Mouse (Mus musculus) midbrain, embryonic 11.5 days (tissue): ENCODE results near the gene Polr3h. TPM values are rescaled to one million over a fixed set of nuclear protein-coding genes. Genes with fewer than 3 reads are reported as not detected.

Experiments used
- ATAC-seq: fragments of 200-750 bp; cut with Nextera tagmentation; 2 replicates; pipeline ENCODE4 v1.8.0; 2017; ENCODE audit warnings: moderate TSS enrichment, moderate library complexity; ENCODE audit not compliant: low FRiP score
- DNase-seq: peaks from one replicate; pipeline ENCODE4 v3.0.0; 2015; ENCODE audit warnings: low spot score; ENCODE audit errors: missing footprints
- H3K27ac ChIP-seq: fragments of 300-500 bp; sonication (generic); 2 replicates; pipeline ENCODE4 v1.5.1; 2014; ENCODE audit warnings: low read depth, low read length
- H3K27me3 ChIP-seq: fragments of 300-500 bp; sonication (generic); 2 replicates; pipeline ENCODE4 v1.6.1; 2014; ENCODE audit warnings: mild to moderate bottlenecking, low read length, moderate library complexity, mixed read lengths; ENCODE audit not compliant: control insufficient read depth, insufficient read depth
- H3K36me3 ChIP-seq: fragments of 300-500 bp; sonication (generic); 2 replicates; pipeline ENCODE4 v1.6.1; 2014; ENCODE audit warnings: mild to moderate bottlenecking, low read length, moderate library complexity, mixed read lengths; ENCODE audit not compliant: control insufficient read depth, insufficient read depth
- H3K4me1 ChIP-seq: fragments of 300-500 bp; sonication (generic); 2 replicates; pipeline ENCODE4 v1.6.1; 2014; ENCODE audit warnings: low read length; ENCODE audit not compliant: control insufficient read depth, insufficient read depth
- H3K4me2 ChIP-seq: fragments of 300-500 bp; sonication (generic); 2 replicates; pipeline ENCODE4 v1.6.1; 2014; ENCODE audit warnings: mild to moderate bottlenecking, moderate library complexity
- H3K4me3 ChIP-seq: fragments of 300-500 bp; sonication (generic); 2 replicates; pipeline ENCODE4 v1.5.1; 2014; ENCODE audit warnings: low read depth, low read length
- H3K9ac ChIP-seq: fragments of 300-500 bp; sonication (generic); 2 replicates; pipeline ENCODE4 v1.6.1; 2014; ENCODE audit warnings: low read length
- H3K9me3 ChIP-seq: fragments of 300-500 bp; sonication (generic); 2 replicates; pipeline ENCODE4 v1.6.1; 2016; ENCODE audit warnings: low read length; ENCODE audit not compliant: control insufficient read depth
- WGBS: fragments of 180-500 bp; shearing (Covaris S2); extraction: QIAGEN DNeasy Blood & Tissue Kit; methylation state at CpG from one replicate; pipeline ENCODE4 v1.1.7; 2014; 5-methylcytosine and 5-hydroxymethylcytosine counted together
- polyA plus RNA-seq: library from polyadenylated mRNA; unstranded; fragments of >200 nt; fragmentation: Nextera tagmentation; extraction: Ambion mirVana; gene quantifications from 2 replicates; pipeline ENCODE4 v1.2.1, GENCODE M21; 2014

The Polr3h gene
- polyA plus RNA-seq, 1 experiment from 2014 or later, result 75.6 TPM

- Histone ChIP-seq H3K9ac (peak overlapping the region; percentile 84), H3K27me3 (no peaks in the 10 kb centered on the region), H3K36me3 (no peaks in the 10 kb centered on the region), H3K4me3 (peak overlapping the region; percentile 63), H3K27ac (peak overlapping the region; percentile 64; the same call in 1 of the 2 replicates), H3K4me1 (peaks cover 18% of the 10 kb centered on the region), H3K4me2 (peak overlapping the region; percentile 62), H3K9me3 (no peaks in the 10 kb centered on the region)
- WGBS, result 1% methylated on average over 14 of the region's 14 CpGs
- no peak for ATAC-seq
- peak; percentile 85 for DNase-seq
Measured at GRCm38 (mm10) chr15:81856938-81857723, 68.9 kb downstream of the Polr3h start.

GRCm38 (mm10) chr15:81856030-81856790 lies 69.8 kb downstream of the Polr3h start:
- peak overlapping the region; percentile 84 for H3K9ac ChIP-seq
- DNase-seq, result peak; percentile 97
- H3K4me3 ChIP-seq, result peak overlapping the region; percentile 63
- ATAC-seq, result peak; percentile 92
- H3K36me3 ChIP-seq, result peaks cover 4% of the 10 kb centered on the region; the same call in 1 of the 2 replicates
- under 1% methylated on average over 28 of the region's 28 CpGs for WGBS
- H3K4me1 ChIP-seq, result peaks cover 18% of the 10 kb centered on the region
- H3K27ac ChIP-seq, result peak overlapping the region; percentile 42; the same call in 1 of the 2 replicates
- peak overlapping the region; percentile 62 for H3K4me2 ChIP-seq
- no peaks in the 10 kb centered on the region for H3K9me3 ChIP-seq
- no peaks in the 10 kb centered on the region for H3K27me3 ChIP-seq

GRCm38 (mm10) chr15:81853081-81853480 lies 73.0 kb downstream of the Polr3h start:
- DNase-seq (peak; percentile 17), ATAC-seq (no peak)
- Histone ChIP-seq H3K27me3 (no peaks in the 10 kb centered on the region), H3K4me2 (no peak overlapping the region), H3K4me1 (peaks cover 10% of the 10 kb centered on the region), H3K36me3 (peaks cover 22% of the 10 kb centered on the region; the same call in 1 of the 2 replicates), H3K9ac (no peak overlapping the region), H3K4me3 (no peak overlapping the region), H3K27ac (no peak overlapping the region), H3K9me3 (no peaks in the 10 kb centered on the region)
- WGBS, result 89% methylated on average over 7 of the region's 7 CpGs

- no peak overlapping the region for H3K4me3 ChIP-seq
- no peaks in the 10 kb centered on the region for H3K27me3 ChIP-seq
- ATAC-seq (no peak), DNase-seq (peak; percentile 68)
- no peak overlapping the region for H3K4me2 ChIP-seq
- peaks cover 22% of the 10 kb centered on the region; the same call in 1 of the 2 replicates for H3K36me3 ChIP-seq
- no peak overlapping the region for H3K27ac ChIP-seq
- WGBS, result 89% methylated on average over 9 of the region's 9 CpGs
- peaks cover 10% of the 10 kb centered on the region for H3K4me1 ChIP-seq
- H3K9me3 ChIP-seq, result no peaks in the 10 kb centered on the region
- no peak overlapping the region for H3K9ac ChIP-seq
Measured at GRCm38 (mm10) chr15:81852411-81853000, 73.5 kb downstream of the Polr3h start.

GRCm38 (mm10) chr15:81851375-81851774 lies 74.7 kb downstream of the Polr3h start:
- H3K4me3 ChIP-seq, result no peak overlapping the region
- peaks cover 22% of the 10 kb centered on the region; the same call in 1 of the 2 replicates for H3K36me3 ChIP-seq
- H3K27me3 ChIP-seq, result no peaks in the 10 kb centered on the region
- H3K9me3 ChIP-seq, result no peaks in the 10 kb centered on the region
- WGBS, result 98% methylated on average over 15 of the region's 15 CpGs
- H3K27ac ChIP-seq, result no peak overlapping the region
- peaks cover 7% of the 10 kb centered on the region for H3K4me1 ChIP-seq
- H3K4me2 ChIP-seq, result no peak overlapping the region
- no peak overlapping the region for H3K9ac ChIP-seq
- DNase-seq (peak; percentile 0), ATAC-seq (no peak)

DNA sequence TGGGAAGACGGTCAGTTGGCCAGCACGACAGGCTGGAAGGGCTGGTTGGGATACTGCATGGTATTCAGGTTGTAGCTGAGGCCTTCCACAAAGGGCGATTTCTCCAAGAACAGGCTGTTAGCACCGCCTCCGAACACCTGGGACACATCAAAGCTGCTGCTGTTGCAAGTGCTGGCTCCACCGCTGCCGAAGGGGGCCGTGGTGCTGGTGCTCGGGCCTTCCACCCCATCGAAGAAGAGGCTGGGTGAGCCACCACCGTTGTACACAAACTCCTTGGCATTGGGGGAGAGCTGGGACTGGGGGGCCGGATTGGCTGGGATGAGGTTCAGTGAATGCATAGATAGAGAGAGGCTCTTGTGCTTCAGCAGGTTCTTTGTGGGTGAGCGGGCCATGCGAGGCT lies 75.3 kb downstream of the Polr3h start:
- H3K4me2 ChIP-seq, result no peak overlapping the region
- H3K36me3 ChIP-seq, result peaks cover 22% of the 10 kb centered on the region; the same call in 1 of the 2 replicates
- H3K4me3 ChIP-seq, result no peak overlapping the region
- ATAC-seq (no peak), DNase-seq (no peak)
- no peak overlapping the region for H3K9ac ChIP-seq
- 90% methylated on average over 14 of the region's 14 CpGs for WGBS
- 0 out of 2 replicates have a peak, but pooled peaks cover 5% of the 10 kb centered on the region for H3K4me1 ChIP-seq
- no peak overlapping the region for H3K27ac ChIP-seq
- H3K9me3 ChIP-seq, result no peaks in the 10 kb centered on the region
- no peaks in the 10 kb centered on the region for H3K27me3 ChIP-seq

DNA sequence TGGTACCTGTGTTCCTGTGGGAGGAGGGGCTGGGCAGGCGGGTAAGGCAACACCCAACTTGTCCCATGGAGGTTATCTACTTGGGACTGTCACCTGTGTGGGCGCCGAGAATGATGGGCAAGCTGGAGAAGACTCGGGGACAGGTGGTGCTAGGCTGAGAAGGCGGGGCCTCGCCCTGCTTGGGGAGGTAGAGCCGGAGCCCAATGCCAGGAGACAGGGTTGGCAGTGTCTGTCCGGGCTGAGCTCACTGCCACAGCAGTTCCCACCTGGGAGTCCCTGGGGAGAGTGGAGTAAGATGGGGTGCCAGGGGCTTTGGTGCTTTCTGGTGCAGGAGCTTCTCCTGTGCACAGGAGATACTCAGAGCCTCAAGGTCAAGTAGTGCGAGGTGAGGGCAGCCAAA lies 76.9 kb downstream of the Polr3h start:
- no peaks in the 10 kb centered on the region for H3K9me3 ChIP-seq
- H3K4me1 ChIP-seq, result no peaks in the 10 kb centered on the region
- no peak overlapping the region for H3K4me2 ChIP-seq
- no peak overlapping the region for H3K9ac ChIP-seq
- peak; percentile 76 for DNase-seq
- no peaks in the 10 kb centered on the region for H3K27me3 ChIP-seq
- no peak overlapping the region for H3K27ac ChIP-seq
- no peak overlapping the region for H3K4me3 ChIP-seq
- ATAC-seq, result no peak
- H3K36me3 ChIP-seq, result peaks cover 22% of the 10 kb centered on the region; the same call in 1 of the 2 replicates
- 90% methylated on average over 9 of the region's 9 CpGs for WGBS

GRCm38 (mm10) chr15:81848301-81848700 lies 77.7 kb downstream of the Polr3h start:
- DNase-seq, result peak; percentile 87
- Histone ChIP-seq H3K4me2 (no peak overlapping the region), H3K9me3 (no peaks in the 10 kb centered on the region), H3K36me3 (peaks cover 22% of the 10 kb centered on the region; the same call in 1 of the 2 replicates), H3K27ac (no peak overlapping the region), H3K4me1 (no peaks in the 10 kb centered on the region), H3K27me3 (no peaks in the 10 kb centered on the region), H3K4me3 (no peak overlapping the region), H3K9ac (no peak overlapping the region)
- 44% methylated on average over 7 of the region's 7 CpGs for whole genome bisulfite sequencing
- ATAC-seq, result no peak
